Mouse (Mus musculus) lung, embryonic 15.5 days (tissue): ENCODE results near the gene Fuom. TPM values are rescaled to one million over a fixed set of nuclear protein-coding genes. Genes with fewer than 3 reads are reported as not detected.
A peak's percentile ranks its signal among the peaks of the same experiment; 100 is the strongest.

Experiments
- ATAC-seq: fragments of 200-750 bp; cut with Nextera tagmentation; 2 replicates; pipeline ENCODE4 v1.8.0; 2017; ENCODE audit warnings: moderate number of reproducible peaks, borderline replicate concordance; ENCODE audit not compliant: low FRiP score, low TSS enrichment; ENCODE audit errors: extremely low read depth
- H3K27ac ChIP-seq: fragments of 300-500 bp; sonication (generic); 2 replicates; pipeline ENCODE4 v1.5.1; 2015; ENCODE audit warnings: moderate library complexity, mild to moderate bottlenecking, inconsistent platforms
- H3K27me3 ChIP-seq: fragments of 300-500 bp; sonication (generic); 2 replicates; pipeline ENCODE4 v1.6.1; 2015; ENCODE audit warnings: inconsistent platforms
- H3K36me3 ChIP-seq: fragments of 300-500 bp; sonication (generic); 2 replicates; pipeline ENCODE4 v1.6.1; 2015; ENCODE audit warnings: inconsistent platforms
- H3K4me1 ChIP-seq: fragments of 300-500 bp; sonication (generic); 2 replicates; pipeline ENCODE4 v1.6.1; 2015; ENCODE audit warnings: inconsistent platforms
- H3K4me2 ChIP-seq: fragments of 300-500 bp; sonication (generic); 2 replicates; pipeline ENCODE4 v1.6.1; 2015; ENCODE audit warnings: inconsistent platforms, mild to moderate bottlenecking, moderate library complexity
- H3K4me3 ChIP-seq: fragments of 300-500 bp; sonication (generic); 2 replicates; pipeline ENCODE4 v1.5.1; 2015; ENCODE audit warnings: mild to moderate bottlenecking, inconsistent platforms
- H3K9ac ChIP-seq: fragments of 300-500 bp; sonication (generic); 2 replicates; pipeline ENCODE4 v1.6.1; 2015; ENCODE audit warnings: inconsistent platforms
- H3K9me3 ChIP-seq: fragments of 300-500 bp; sonication (generic); 2 replicates; pipeline ENCODE4 v1.6.1; 2016; ENCODE audit warnings: inconsistent platforms
- WGBS: fragments of 180-500 bp; shearing (Covaris S2); methylation state at CpG from one replicate; pipeline ENCODE4 v1.1.7; 2015; 5-methylcytosine and 5-hydroxymethylcytosine counted together
- polyA plus RNA-seq: library from polyadenylated mRNA; unstranded; fragments of >200 nt; fragmentation: Nextera tagmentation; extraction: Ambion mirVana; gene quantifications from 2 replicates; pipeline ENCODE4 v1.2.1, GENCODE M21; 2015

The Fuom gene
- polyA plus RNA-seq, 1 experiment from 2014 or later = 19.1 TPM

GRCm38 (mm10) chr7:140125278-140126021 is 23.2 kb upstream of the Fuom start:
- Histone ChIP-seq H3K4me2 (peak overlapping the region; percentile 68), H3K27me3 (no peaks in the 10 kb centered on the region), H3K9me3 (no peaks in the 10 kb centered on the region), H3K27ac (peak overlapping the region; percentile 57), H3K9ac (peak overlapping the region; percentile 69), H3K4me1 (peaks cover 12% of the 10 kb centered on the region), H3K36me3 (peaks cover 8% of the 10 kb centered on the region; the same call in 1 of the 2 replicates), H3K4me3 (peak overlapping the region; percentile 67)
- ATAC-seq = peak; percentile 98
- WGBS = 2% methylated on average over 40 of the region's 40 CpGs

GRCm38 (mm10) chr7:140124382-140124781 is 22.1 kb upstream of the Fuom start:
- Histone ChIP-seq H3K4me2 (no peak overlapping the region), H3K36me3 (no peaks in the 10 kb centered on the region)

GRCm38 (mm10) chr7:140122765-140123164 is 20.5 kb upstream of the Fuom start:
- ATAC-seq = no peak
- Histone ChIP-seq H3K9me3 (no peaks in the 10 kb centered on the region), H3K4me1 (peaks cover 12% of the 10 kb centered on the region), H3K4me3 (no peak overlapping the region), H3K9ac (no peak overlapping the region), H3K4me2 (no peak overlapping the region), H3K27ac (no peak overlapping the region), H3K36me3 (no peaks in the 10 kb centered on the region), H3K27me3 (no peaks in the 10 kb centered on the region)
- 31% methylated on average over 4 of the region's 4 CpGs for WGBS

More at GRCm38 (mm10) chr7:140124382-140124781, 22.1 kb upstream of the Fuom start:
- Histone ChIP-seq H3K4me1 (peaks cover 12% of the 10 kb centered on the region), H3K4me3 (no peak overlapping the region), H3K27ac (no peak overlapping the region), H3K9ac (no peak overlapping the region), H3K9me3 (no peaks in the 10 kb centered on the region), H3K27me3 (no peaks in the 10 kb centered on the region)
- 84% methylated on average over 1 of the region's 1 CpGs for WGBS
- no peak for ATAC-seq

GRCm38 (mm10) chr7:140121338-140121910 is 19.2 kb upstream of the Fuom start:
- WGBS = 61% methylated on average over 13 of the region's 13 CpGs
- no peak for ATAC-seq
- no peak overlapping the region for H3K4me3 ChIP-seq

GRCm38 (mm10) chr7:140120484-140120883 is 18.2 kb upstream of the Fuom start:
- Histone ChIP-seq H3K9ac (no peak overlapping the region), H3K36me3 (no peaks in the 10 kb centered on the region), H3K9me3 (no peaks in the 10 kb centered on the region), H3K27ac (no peak overlapping the region), H3K4me1 (peaks cover 4% of the 10 kb centered on the region; the same call in 1 of the 2 replicates), H3K4me2 (no peak overlapping the region), H3K4me3 (no peak overlapping the region), H3K27me3 (no peaks in the 10 kb centered on the region)
- ATAC-seq = no peak
- WGBS = 86% methylated on average over 2 of the region's 2 CpGs

More at GRCm38 (mm10) chr7:140121338-140121910, 19.2 kb upstream of the Fuom start:
- Histone ChIP-seq H3K9me3 (no peaks in the 10 kb centered on the region), H3K36me3 (no peaks in the 10 kb centered on the region), H3K4me1 (peaks cover 4% of the 10 kb centered on the region; the same call in 1 of the 2 replicates), H3K4me2 (no peak overlapping the region), H3K27ac (no peak overlapping the region), H3K9ac (no peak overlapping the region), H3K27me3 (no peaks in the 10 kb centered on the region)

GRCm38 (mm10) chr7:140116329-140117054 is 14.3 kb upstream of the Fuom start, which contains the start of gene Echs1:
Gene Echs1 (minus strand): TSS chr7:140116476.
- 2% methylated on average over 28 of the region's 28 CpGs for WGBS
- Histone ChIP-seq H3K9me3 (no peaks in the 10 kb centered on the region), H3K27ac (peak within 1 kb of the TSS; percentile 88), H3K36me3 (peaks cover 14% of the 10 kb centered on the region; the same call in 1 of the 2 replicates), H3K4me3 (peak within 1 kb of the TSS; percentile 74), H3K9ac (peak within 1 kb of the TSS; percentile 86), H3K27me3 (no peaks in the 10 kb centered on the region), H3K4me1 (0 out of 2 replicates have a peak, but pooled peaks cover 2% of the 10 kb centered on the region), H3K4me2 (peak within 1 kb of the TSS; percentile 70)
- peak; percentile 96 for ATAC-seq

GRCm38 (mm10) chr7:140115583-140116328 is 13.5 kb upstream of the Fuom start, which contains the start of gene Paox:
Gene Paox (plus strand): TSS chr7:140115799.
- ATAC-seq = peak; percentile 83
- H3K9me3 ChIP-seq = no peaks in the 10 kb centered on the region
- H3K4me3 ChIP-seq = peak within 1 kb of the TSS; percentile 74
- H3K4me2 ChIP-seq = peak within 1 kb of the TSS; percentile 70
- H3K27me3 ChIP-seq = no peaks in the 10 kb centered on the region
- WGBS = under 1% methylated on average over 23 of the region's 23 CpGs
- H3K27ac ChIP-seq = peak within 1 kb of the TSS; percentile 88
- peaks cover 20% of the 10 kb centered on the region; the same call in 1 of the 2 replicates for H3K36me3 ChIP-seq
- H3K9ac ChIP-seq = peak within 1 kb of the TSS; percentile 86
- H3K4me1 ChIP-seq = 0 out of 2 replicates have a peak, but pooled peaks cover 2% of the 10 kb centered on the region

GRCm38 (mm10) chr7:140111943-140112342 is 9.7 kb upstream of the Fuom start:
- Histone ChIP-seq H3K27ac (no peak overlapping the region), H3K4me1 (0 out of 2 replicates have a peak, but pooled peaks cover 2% of the 10 kb centered on the region), H3K9ac (no peak overlapping the region), H3K27me3 (no peaks in the 10 kb centered on the region), H3K4me2 (no peak overlapping the region), H3K36me3 (peaks cover 58% of the 10 kb centered on the region), H3K4me3 (no peak overlapping the region), H3K9me3 (no peaks in the 10 kb centered on the region)
- 56% methylated on average over 3 of the region's 3 CpGs for WGBS
- ATAC-seq = no peak

GRCm38 (mm10) chr7:140104009-140104408 is 1.8 kb upstream of the Fuom start:
- H3K36me3 ChIP-seq = peaks cover 21% of the 10 kb centered on the region
- H3K9ac ChIP-seq = no peak overlapping the region
- H3K4me2 ChIP-seq = no peak overlapping the region
- no peak overlapping the region for H3K27ac ChIP-seq
- WGBS = 73% methylated on average over 4 of the region's 4 CpGs
- no peak for ATAC-seq
- peaks cover 10% of the 10 kb centered on the region; the same call in 1 of the 2 replicates for H3K4me1 ChIP-seq
- no peak overlapping the region for H3K4me3 ChIP-seq
- H3K27me3 ChIP-seq = no peaks in the 10 kb centered on the region
- H3K9me3 ChIP-seq = no peaks in the 10 kb centered on the region

- Histone ChIP-seq H3K9ac (peak overlapping the region; percentile 42; the same call in 1 of the 2 replicates), H3K4me1 (peaks cover 10% of the 10 kb centered on the region; the same call in 1 of the 2 replicates), H3K4me3 (peak overlapping the region; percentile 49), H3K9me3 (no peaks in the 10 kb centered on the region), H3K27ac (no peak overlapping the region), H3K36me3 (no peaks in the 10 kb centered on the region; the same call in 1 of the 2 replicates), H3K4me2 (peak overlapping the region; percentile 78), H3K27me3 (no peaks in the 10 kb centered on the region)
- ATAC-seq = no peak
- 74% methylated on average over 10 of the region's 10 CpGs for WGBS
Measured at GRCm38 (mm10) chr7:140101498-140101897, 743 bp downstream of the Fuom start.

GRCm38 (mm10) chr7:140098466-140098865 is 3.8 kb downstream of the Fuom start:
- no peaks in the 10 kb centered on the region for H3K27me3 ChIP-seq
- no peaks in the 10 kb centered on the region for H3K36me3 ChIP-seq
- no peak overlapping the region for H3K9ac ChIP-seq
- no peak overlapping the region for H3K4me2 ChIP-seq
- 88% methylated on average over 1 of the region's 1 CpGs for WGBS
- peaks cover 10% of the 10 kb centered on the region; the same call in 1 of the 2 replicates for H3K4me1 ChIP-seq
- no peak overlapping the region for H3K4me3 ChIP-seq
- no peaks in the 10 kb centered on the region for H3K9me3 ChIP-seq
- ATAC-seq = no peak
- H3K27ac ChIP-seq = no peak overlapping the region
